Mouse (Mus musculus): ENCODE measurements around the gene Cyren.

DNA sequence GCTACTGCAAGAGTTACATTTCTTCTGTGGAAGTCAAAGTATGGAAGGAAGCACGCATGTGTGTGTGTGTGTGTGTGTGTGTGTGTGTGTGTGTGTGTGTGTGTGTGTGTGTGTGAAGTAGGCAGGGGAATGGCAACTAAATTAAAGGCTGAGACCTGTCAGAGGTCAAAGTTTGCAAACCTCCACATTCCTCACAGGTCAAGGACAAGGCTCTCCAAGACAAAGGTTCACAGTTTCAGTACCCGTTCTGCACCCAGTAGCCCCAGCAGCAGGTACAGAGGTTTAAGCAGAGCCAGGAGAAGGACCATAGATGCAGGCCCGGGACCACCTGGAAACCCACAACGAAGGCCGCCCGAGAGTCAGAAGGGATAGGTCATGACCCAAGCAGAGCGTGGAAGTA is 41.3 kb upstream of the Cyren start:
- no peak for TF ChIP-seq GATA1 (IDR thresholded peaks at IDR 0.05; ENCODE audit: borderline replicate concordance, low read length)
- TF ChIP-seq FLI1 (IDR thresholded peaks at IDR 0.05; ENCODE audit: low read length): no peak
